Mouse (Mus musculus) lung, embryonic 15.5 days (tissue): ENCODE results near the gene Otub2. TPM values are rescaled to one million over a fixed set of nuclear protein-coding genes. Genes with fewer than 3 reads are reported as not detected.
"Not testable (repeated sequence)": the region's sequence is repeated elsewhere in the genome, so short reads cannot be mapped to it uniquely, and the experiment has no call there.

ENCODE experiments used
- ATAC-seq: fragments of 200-750 bp; cut with Nextera tagmentation; 2 replicates; pipeline ENCODE4 v1.8.0; 2017; ENCODE audit warnings: moderate number of reproducible peaks, borderline replicate concordance; ENCODE audit not compliant: low FRiP score, low TSS enrichment; ENCODE audit errors: extremely low read depth
- H3K27ac ChIP-seq: fragments of 300-500 bp; sonication (generic); 2 replicates; pipeline ENCODE4 v1.5.1; 2015; ENCODE audit warnings: moderate library complexity, mild to moderate bottlenecking, inconsistent platforms
- H3K27me3 ChIP-seq: fragments of 300-500 bp; sonication (generic); 2 replicates; pipeline ENCODE4 v1.6.1; 2015; ENCODE audit warnings: inconsistent platforms
- H3K36me3 ChIP-seq: fragments of 300-500 bp; sonication (generic); 2 replicates; pipeline ENCODE4 v1.6.1; 2015; ENCODE audit warnings: inconsistent platforms
- H3K4me1 ChIP-seq: fragments of 300-500 bp; sonication (generic); 2 replicates; pipeline ENCODE4 v1.6.1; 2015; ENCODE audit warnings: inconsistent platforms
- H3K4me2 ChIP-seq: fragments of 300-500 bp; sonication (generic); 2 replicates; pipeline ENCODE4 v1.6.1; 2015; ENCODE audit warnings: inconsistent platforms, mild to moderate bottlenecking, moderate library complexity
- H3K4me3 ChIP-seq: fragments of 300-500 bp; sonication (generic); 2 replicates; pipeline ENCODE4 v1.5.1; 2015; ENCODE audit warnings: mild to moderate bottlenecking, inconsistent platforms
- H3K9ac ChIP-seq: fragments of 300-500 bp; sonication (generic); 2 replicates; pipeline ENCODE4 v1.6.1; 2015; ENCODE audit warnings: inconsistent platforms
- H3K9me3 ChIP-seq: fragments of 300-500 bp; sonication (generic); 2 replicates; pipeline ENCODE4 v1.6.1; 2016; ENCODE audit warnings: inconsistent platforms
- WGBS: fragments of 180-500 bp; shearing (Covaris S2); methylation state at CpG from one replicate; pipeline ENCODE4 v1.1.7; 2015; 5-methylcytosine and 5-hydroxymethylcytosine counted together
- polyA plus RNA-seq: library from polyadenylated mRNA; unstranded; fragments of >200 nt; fragmentation: Nextera tagmentation; extraction: Ambion mirVana; gene quantifications from 2 replicates; pipeline ENCODE4 v1.2.1, GENCODE M21; 2015

Otub2 gene
- polyA plus RNA-seq, 1 experiment from 2014 or later = 8.8 TPM

DNA sequence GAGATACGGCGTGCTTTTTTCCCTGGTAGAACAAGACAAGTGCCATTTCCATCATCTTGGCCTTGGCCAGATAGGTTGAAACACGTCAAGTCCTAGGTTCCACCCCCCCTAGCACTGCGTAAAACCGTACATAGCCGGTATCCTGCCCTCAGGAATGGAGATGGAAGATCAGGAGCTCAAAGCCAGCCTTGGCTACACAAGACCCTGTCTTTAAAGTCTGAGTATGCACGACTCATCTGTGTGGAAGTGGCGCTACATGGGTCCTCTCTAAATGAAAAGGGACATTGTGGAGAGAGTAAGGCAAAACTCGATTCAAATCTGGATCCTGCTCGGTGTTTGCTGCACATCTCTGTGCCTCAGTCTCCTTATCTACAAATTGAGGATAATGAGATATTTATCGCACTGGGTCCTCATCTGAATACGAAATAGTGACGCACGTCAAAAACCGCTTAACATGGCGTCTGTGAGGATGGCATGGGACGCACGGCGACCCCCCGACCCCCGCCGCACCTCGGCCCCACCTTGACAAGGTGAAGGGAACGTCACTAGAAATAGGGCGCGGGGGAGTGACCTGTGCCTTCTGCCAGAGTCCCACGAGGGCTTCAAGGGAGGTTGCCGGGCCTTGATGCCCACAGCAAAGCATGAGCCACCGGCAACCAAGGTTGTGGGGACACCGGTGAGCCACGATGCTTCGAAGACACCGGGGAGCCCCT, 36.7 kb downstream of the Otub2 start:
- Histone ChIP-seq H3K27ac (0 out of 2 replicates have a peak overlapping the region, but pooled peaks have one; percentile 11), H3K36me3 (peaks cover 13% of the 10 kb centered on the region; the same call in 1 of the 2 replicates), H3K27me3 (no peaks in the 10 kb centered on the region), H3K9me3 (no peaks in the 10 kb centered on the region), H3K4me3 (peak overlapping the region; percentile 80), H3K9ac (peak overlapping the region; percentile 74), H3K4me2 (peak overlapping the region; percentile 79), H3K4me1 (peaks cover 30% of the 10 kb centered on the region)
- 10% methylated on average over 33 of the region's 33 CpGs for WGBS
- no peak for ATAC-seq

DNA sequence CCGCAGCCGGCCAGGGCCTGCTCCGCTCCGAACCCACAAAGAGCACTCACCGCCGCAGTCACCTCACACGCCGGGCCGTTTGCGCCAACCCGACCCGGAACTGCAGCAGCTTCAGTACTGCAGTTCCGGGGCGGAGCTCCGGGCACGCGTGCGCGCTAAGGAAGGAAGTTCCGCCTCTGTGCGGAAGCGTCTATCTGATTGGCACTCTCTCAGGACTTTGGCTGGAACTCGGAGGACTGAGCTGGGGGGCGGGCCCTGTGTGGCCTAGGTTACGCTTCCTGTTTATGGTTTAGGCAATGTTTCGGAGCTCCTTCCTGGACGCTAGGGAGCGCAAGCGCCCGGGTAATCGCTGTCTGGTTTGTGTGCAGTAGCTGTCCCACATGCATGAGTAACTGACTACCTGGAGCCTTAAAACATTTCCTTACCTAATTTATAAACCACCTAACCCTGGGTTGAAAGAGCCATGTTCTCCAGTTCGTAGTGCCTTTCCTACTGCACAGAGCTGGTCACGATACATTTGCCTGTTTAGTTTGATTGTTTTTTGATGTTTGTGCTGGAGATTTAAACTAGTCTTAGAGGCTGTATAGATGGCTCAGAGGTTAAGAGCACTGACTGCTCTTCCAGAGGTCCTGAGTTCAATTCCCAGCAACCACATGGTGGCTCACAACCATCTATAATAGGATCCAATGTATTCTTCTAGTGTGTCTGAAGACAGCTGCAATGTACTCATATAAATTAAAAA, 37.4 kb downstream of the Otub2 start, which contains the start of gene Ddx24:
Ddx24 (minus strand) TSS at position 102 of the 742 bp plus-strand sequence.
- H3K4me2 ChIP-seq = peak within 1 kb of the TSS; percentile 79
- peaks cover 30% of the 10 kb centered on the region for H3K4me1 ChIP-seq
- H3K4me3 ChIP-seq = peak within 1 kb of the TSS; percentile 80
- H3K36me3 ChIP-seq = peaks cover 13% of the 10 kb centered on the region; the same call in 1 of the 2 replicates
- WGBS = under 1% methylated on average over 33 of the region's 33 CpGs
- H3K27me3 ChIP-seq = no peaks in the 10 kb centered on the region
- H3K9ac ChIP-seq = peak within 1 kb of the TSS; percentile 74
- H3K27ac ChIP-seq = 0 out of 2 replicates have a peak within 1 kb of the TSS, but pooled peaks have one; percentile 11
- peak; percentile 100 for ATAC-seq
- no peaks in the 10 kb centered on the region for H3K9me3 ChIP-seq

DNA sequence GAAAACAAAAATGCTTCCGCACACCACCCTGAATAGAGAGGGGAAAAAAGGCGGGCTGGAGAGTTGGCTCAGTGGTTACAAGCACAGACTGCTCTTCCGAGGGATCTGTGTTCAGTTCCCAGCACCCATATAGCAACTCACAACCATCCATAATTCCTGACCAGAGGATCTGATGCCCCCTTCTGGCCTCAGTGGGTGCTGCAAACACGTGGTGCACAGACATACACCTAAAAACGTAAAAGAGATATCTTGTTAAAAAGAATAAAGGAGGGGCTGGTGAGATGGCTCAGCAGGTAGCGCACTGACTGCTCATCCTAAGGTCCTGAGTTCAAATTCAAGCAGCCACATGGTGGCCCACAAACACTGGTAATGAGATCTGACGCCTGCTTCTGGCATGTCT, 38.2 kb downstream of the Otub2 start:
- no peak for ATAC-seq
- no peaks in the 10 kb centered on the region for H3K9me3 ChIP-seq
- peaks cover 24% of the 10 kb centered on the region for H3K4me1 ChIP-seq
- no peak overlapping the region for H3K9ac ChIP-seq
- H3K27ac ChIP-seq = no peak overlapping the region
- H3K36me3 ChIP-seq = peaks cover 12% of the 10 kb centered on the region; the same call in 1 of the 2 replicates
- no peak overlapping the region for H3K4me3 ChIP-seq
- no peak overlapping the region for H3K4me2 ChIP-seq
- WGBS = 88% methylated on average over 7 of the region's 7 CpGs
- H3K27me3 ChIP-seq = no peaks in the 10 kb centered on the region

DNA sequence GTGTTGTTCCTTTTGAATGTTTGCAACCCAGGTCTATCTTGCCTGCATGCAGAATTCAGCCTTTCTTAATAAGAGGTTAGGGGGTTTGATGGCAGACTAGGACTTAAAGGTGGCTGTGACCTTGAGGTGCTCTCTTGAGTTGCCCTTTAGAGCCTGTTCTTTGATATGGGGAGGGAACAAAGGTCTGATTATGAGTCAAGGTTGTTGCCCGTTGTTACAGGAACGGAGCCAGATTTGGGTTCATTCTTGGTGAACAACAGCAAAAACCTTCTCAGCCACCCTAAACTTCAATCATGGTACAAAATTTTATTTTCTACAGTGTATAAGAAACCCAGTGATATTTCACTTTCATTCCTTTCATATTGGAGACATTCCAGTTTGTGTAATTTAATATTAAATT, 44.9 kb downstream of the Otub2 start:
- H3K27ac ChIP-seq = no peak overlapping the region
- H3K9ac ChIP-seq = no peak overlapping the region
- no peaks in the 10 kb centered on the region for H3K9me3 ChIP-seq
- H3K4me2 ChIP-seq = no peak overlapping the region
- no peaks in the 10 kb centered on the region for H3K27me3 ChIP-seq
- no peak overlapping the region for H3K4me3 ChIP-seq
- H3K4me1 ChIP-seq = no peaks in the 10 kb centered on the region
- ATAC-seq = no peak
- H3K36me3 ChIP-seq = no peaks in the 10 kb centered on the region
- WGBS = 81% methylated on average over 2 of the region's 2 CpGs

DNA sequence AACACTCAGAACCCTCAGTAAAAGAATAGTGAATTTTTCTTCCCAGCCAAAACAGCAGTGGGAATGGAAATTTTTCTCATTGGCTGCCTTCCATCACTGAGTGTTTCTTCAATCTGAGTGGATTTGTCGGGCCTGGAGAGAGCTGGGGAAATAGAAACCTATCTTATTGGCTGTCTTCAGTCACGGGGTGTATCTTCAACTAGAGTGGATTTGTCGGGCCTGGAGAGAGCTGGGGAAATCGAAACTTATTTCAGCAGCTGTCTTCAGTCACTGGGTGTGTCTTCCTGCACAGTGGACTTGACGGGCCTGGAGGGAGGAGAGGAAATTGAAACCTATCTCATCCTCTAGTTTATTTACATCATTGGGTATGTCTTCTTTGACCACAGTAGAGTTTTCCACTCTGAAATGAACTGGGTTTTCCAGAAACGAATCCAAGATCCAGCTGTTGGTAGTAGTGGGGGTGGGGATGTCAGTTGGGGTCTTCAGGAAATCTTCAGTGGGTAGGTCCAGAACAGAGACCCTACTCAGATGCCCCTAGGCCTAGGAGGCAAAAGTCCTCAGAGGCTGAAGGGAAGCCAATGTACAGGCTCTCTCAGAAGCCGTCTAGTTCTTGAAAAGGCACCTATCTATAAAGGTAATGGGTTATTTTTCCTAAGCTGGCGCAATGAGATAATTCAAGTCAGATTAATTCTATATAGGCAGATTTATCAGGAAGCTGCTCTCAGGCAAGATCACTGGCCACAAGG, 45.7 kb downstream of the Otub2 start, which contains the start of gene Ifi27:
Ifi27 (plus strand) TSS at position 226 of the 746 bp plus-strand sequence.
- Histone ChIP-seq H3K4me2 (peak within 1 kb of the TSS; percentile 49), H3K9ac (no peak within 1 kb of the TSS), H3K4me3 (peak within 1 kb of the TSS; percentile 35), H3K27ac (no peak within 1 kb of the TSS), H3K27me3 (no peaks in the 10 kb centered on the region), H3K4me1 (no peaks in the 10 kb centered on the region), H3K36me3 (no peaks in the 10 kb centered on the region), H3K9me3 (no peaks in the 10 kb centered on the region)
- ATAC-seq = peak; percentile 96
- WGBS = 47% methylated on average over 8 of the region's 8 CpGs

DNA sequence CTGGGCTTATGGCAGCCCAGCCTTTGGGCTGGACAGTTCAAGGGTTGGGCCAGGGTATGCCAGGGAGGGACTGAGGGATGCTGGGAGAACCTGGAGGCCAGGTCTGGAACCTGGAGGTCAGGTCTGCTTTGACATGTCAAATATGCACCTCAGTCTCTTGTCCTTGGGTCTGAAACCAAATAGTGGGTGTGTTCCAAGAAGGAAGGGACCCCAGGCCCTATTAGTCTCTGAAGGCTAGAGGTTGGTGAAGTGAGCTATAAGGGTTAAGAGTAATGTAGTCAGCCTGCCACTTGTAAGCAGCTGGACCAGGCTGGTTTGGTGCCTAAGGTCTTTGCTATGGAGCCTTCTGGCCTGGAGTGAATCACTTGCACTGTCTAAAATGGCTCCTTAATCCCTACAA, 46.4 kb downstream of the Otub2 start:
- Histone ChIP-seq H3K9me3 (no peaks in the 10 kb centered on the region), H3K4me1 (no peaks in the 10 kb centered on the region), H3K4me2 (peak overlapping the region; percentile 49), H3K27ac (no peak overlapping the region), H3K36me3 (no peaks in the 10 kb centered on the region), H3K9ac (no peak overlapping the region), H3K4me3 (peak overlapping the region; percentile 35; the same call in 1 of the 2 replicates), H3K27me3 (no peaks in the 10 kb centered on the region)
- no peak for ATAC-seq

DNA sequence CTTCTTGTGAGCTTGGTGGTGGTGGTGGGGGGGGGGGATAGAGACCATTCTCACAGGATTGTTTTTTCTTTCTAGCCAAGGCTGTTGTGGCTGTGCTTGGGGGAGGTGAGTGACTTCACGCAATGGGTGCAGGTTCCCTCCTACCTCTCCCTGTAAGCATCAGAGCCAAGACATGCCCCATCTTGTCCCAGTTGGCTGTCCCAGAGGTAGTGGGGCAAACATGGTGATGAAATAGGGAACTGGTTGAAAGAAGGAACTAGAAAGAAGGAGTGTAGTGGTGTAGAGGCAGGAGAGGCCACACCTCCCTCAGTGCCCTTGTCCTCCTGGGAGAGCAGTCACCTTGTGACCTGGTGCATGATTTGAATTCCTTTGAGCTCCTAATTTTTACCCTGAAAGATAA, 49.1 kb downstream of the Otub2 start:
- Histone ChIP-seq H3K9me3 (no peaks in the 10 kb centered on the region), H3K36me3 (no peaks in the 10 kb centered on the region), H3K27me3 (no peaks in the 10 kb centered on the region), H3K27ac (no peak overlapping the region), H3K4me1 (no peaks in the 10 kb centered on the region), H3K4me2 (no peak overlapping the region), H3K4me3 (no peak overlapping the region), H3K9ac (no peak overlapping the region)
- no peak for ATAC-seq
- WGBS = 75% methylated on average over 1 of the region's 1 CpGs

DNA sequence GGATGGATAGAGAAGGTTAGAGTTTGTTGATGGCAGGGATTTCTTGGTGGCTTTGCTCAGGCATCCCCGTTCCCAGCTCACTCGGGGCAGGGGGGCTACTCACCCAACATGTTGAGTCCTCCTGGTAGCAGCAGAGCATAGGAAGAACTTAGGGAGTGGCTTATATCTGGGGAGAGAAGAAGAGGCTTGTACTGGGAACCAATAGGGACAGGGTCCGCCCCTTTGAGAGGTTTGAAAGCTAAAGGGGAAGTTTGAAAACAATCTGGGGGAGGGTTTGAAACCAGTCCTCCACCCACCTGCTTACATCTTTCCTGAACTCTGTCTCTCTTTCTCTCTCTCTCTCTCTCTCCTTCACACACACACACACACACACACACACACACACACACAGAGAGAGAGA, 55.0 kb downstream of the Otub2 start, which contains the start of gene Ifi27l2a:
Ifi27l2a (minus strand) TSS at position 157 of the 400 bp plus-strand sequence.
- Histone ChIP-seq H3K27ac (no peak within 1 kb of the TSS), H3K4me3 (no peak within 1 kb of the TSS), H3K9ac (no peak within 1 kb of the TSS), H3K4me2 (no peak within 1 kb of the TSS), H3K27me3 (no peaks in the 10 kb centered on the region), H3K36me3 (no peaks in the 10 kb centered on the region), H3K9me3 (no peaks in the 10 kb centered on the region), H3K4me1 (no peaks in the 10 kb centered on the region)
- WGBS = 38% methylated on average over 3 of the region's 3 CpGs
- no peak for ATAC-seq

DNA sequence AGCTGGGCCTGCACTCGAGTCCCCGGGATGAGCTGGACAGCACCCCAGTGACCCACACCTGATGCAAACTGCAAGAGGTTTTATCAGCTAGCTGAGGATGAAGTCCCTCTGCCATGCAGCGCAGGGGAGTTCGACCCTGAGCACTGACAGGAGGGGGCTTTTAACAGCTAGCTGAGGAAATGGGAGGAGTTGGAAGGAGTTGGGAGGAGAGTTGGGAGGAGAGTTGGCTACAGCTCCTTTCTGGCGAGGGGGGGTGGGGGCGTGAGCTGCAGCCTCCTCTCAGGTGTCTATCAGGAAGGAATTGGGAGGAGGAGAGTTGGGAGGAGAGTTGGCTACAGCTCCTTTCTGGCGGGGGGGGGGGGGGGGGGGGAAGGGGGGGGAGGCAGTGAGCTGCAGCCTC, 55.8 kb downstream of the Otub2 start:
- not testable (repeated sequence) for H3K4me3 ChIP-seq, ATAC-seq, H3K27me3 ChIP-seq, H3K4me1 ChIP-seq, H3K9ac ChIP-seq, H3K9me3 ChIP-seq, H3K4me2 ChIP-seq, H3K27ac ChIP-seq, H3K36me3 ChIP-seq
- WGBS = 21% methylated on average over 5 of the region's 7 CpGs

DNA sequence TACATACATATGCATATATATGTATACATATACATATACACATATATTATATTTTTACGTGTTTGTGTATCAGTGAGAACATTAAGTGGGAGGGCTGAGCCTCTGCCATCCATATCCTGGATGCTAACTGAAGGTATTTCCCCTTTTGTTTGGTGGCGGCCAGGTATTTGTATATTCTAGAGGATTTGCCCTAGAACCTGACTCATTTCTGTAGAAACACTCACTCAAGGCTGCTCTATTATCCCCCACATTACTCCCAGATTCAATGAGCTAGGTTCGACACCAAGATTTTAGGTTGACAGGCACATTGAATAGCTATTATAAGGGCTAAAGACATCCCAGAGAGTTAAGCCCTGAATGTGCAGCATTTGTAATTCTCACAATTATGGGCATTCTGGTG, 56.6 kb downstream of the Otub2 start:
- WGBS = 74% methylated on average over 3 of the region's 3 CpGs
- no peak overlapping the region for H3K4me3 ChIP-seq
- H3K36me3 ChIP-seq = no peaks in the 10 kb centered on the region
- H3K9me3 ChIP-seq = no peaks in the 10 kb centered on the region
- no peaks in the 10 kb centered on the region for H3K4me1 ChIP-seq
- no peak overlapping the region for H3K9ac ChIP-seq
- ATAC-seq = no peak
- H3K4me2 ChIP-seq = no peak overlapping the region
- H3K27ac ChIP-seq = no peak overlapping the region
- H3K27me3 ChIP-seq = no peaks in the 10 kb centered on the region

DNA sequence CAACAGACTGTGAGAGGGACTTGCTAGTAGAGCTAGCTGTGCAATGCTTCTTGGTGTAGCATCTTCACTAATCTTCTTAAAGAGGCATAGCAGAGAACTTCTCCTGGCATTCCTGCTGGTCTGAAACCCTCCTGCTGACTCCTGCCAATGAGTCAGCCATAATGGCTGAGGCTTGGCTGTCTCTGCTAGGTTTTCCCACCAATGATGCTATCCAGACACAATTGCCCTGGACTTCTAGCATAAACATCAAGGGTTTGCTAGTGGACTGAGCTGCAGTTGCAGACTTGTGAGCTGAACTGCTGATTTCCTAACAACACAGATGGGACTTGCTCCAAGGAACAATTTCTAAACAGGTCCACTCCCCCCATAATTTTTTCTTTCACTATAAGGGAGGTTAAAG, 64.9 kb downstream of the Otub2 start:
- H3K27me3 ChIP-seq = no peaks in the 10 kb centered on the region
- H3K9me3 ChIP-seq = no peaks in the 10 kb centered on the region
- no peaks in the 10 kb centered on the region for H3K36me3 ChIP-seq
- no peak overlapping the region for H3K4me2 ChIP-seq
- no peaks in the 10 kb centered on the region for H3K4me1 ChIP-seq
- H3K9ac ChIP-seq = no peak overlapping the region
- no peak overlapping the region for H3K27ac ChIP-seq
- H3K4me3 ChIP-seq = no peak overlapping the region
- ATAC-seq = no peak
